Mouse (Mus musculus) small intestine, adult 2 months (tissue): Measurements from ENCODE around the gene Vgll4. TPM values are rescaled to one million over a fixed set of nuclear protein-coding genes. Genes with fewer than 3 reads are reported as not detected.
A peak's percentile ranks its signal among the peaks of the same experiment; 100 is the strongest.
"Not testable (repeated sequence)": the region's sequence is repeated elsewhere in the genome, so short reads cannot be mapped to it uniquely, and the experiment has no call there.

Source experiments
- H3K27ac ChIP-seq: fragments of 200-500 bp; 2 replicates; pipeline ENCODE4 v1.5.1; 2012; ENCODE audit warnings: low read depth, low read length, control low read depth, inconsistent platforms; ENCODE audit not compliant: insufficient read depth
- H3K27me3 ChIP-seq: fragments of 200-500 bp; 2 replicates; pipeline ENCODE4 v1.6.1; 2012; ENCODE audit warnings: mild to moderate bottlenecking, moderate library complexity, low read length, inconsistent platforms; ENCODE audit not compliant: control insufficient read depth, insufficient read depth
- H3K36me3 ChIP-seq: fragments of 200-500 bp; 2 replicates; pipeline ENCODE4 v1.6.1; 2012; ENCODE audit warnings: mild to moderate bottlenecking, low read length, control low read depth, inconsistent platforms; ENCODE audit not compliant: control insufficient read depth, insufficient read depth
- H3K4me1 ChIP-seq: fragments of 200-500 bp; 2 replicates; pipeline ENCODE4 v1.6.1; 2012; ENCODE audit warnings: low read length, inconsistent platforms, mixed read lengths; ENCODE audit not compliant: control insufficient read depth, insufficient read depth, insufficient read length
- H3K4me3 ChIP-seq: fragments of 200-500 bp; 2 replicates; pipeline ENCODE4 v1.5.1; 2012; ENCODE audit warnings: low read depth, mild to moderate bottlenecking, control low read depth, inconsistent platforms, low read length, moderate library complexity
- CTCF ChIP-seq: fragments of 200-500 bp; IDR thresholded peaks from 2 replicates; pipeline ENCODE4 v1.5.1; 2012; ENCODE audit warnings: low read depth, mild to moderate bottlenecking, control low read depth, inconsistent platforms, low read length, moderate library complexity, mixed read lengths; ENCODE audit not compliant: insufficient replicate concordance, insufficient read length; ENCODE audit errors: extremely low read depth
- POLR2A ChIP-seq: fragments of 200-500 bp; IDR thresholded peaks from 2 replicates; pipeline ENCODE4 v1.6.1; 2012; ENCODE audit warnings: low read depth, mild to moderate bottlenecking, control low read depth, inconsistent platforms, low read length, moderate library complexity
- WGBS: fragments of 180-500 bp; shearing (Covaris S2); methylation state at CpG from one replicate; pipeline ENCODE4 v1.1.7; 2018; 5-methylcytosine and 5-hydroxymethylcytosine counted together
- polyA plus RNA-seq: library from polyadenylated mRNA; depleted of rRNA; stranded (reverse); fragments of >200 nt; gene quantifications from 2 replicates; pipeline ENCODE4 v1.2.3, GENCODE M21; 2012

Vgll4 gene
- polyA plus RNA-seq, 1 experiment, result 48.1 TPM

DNA sequence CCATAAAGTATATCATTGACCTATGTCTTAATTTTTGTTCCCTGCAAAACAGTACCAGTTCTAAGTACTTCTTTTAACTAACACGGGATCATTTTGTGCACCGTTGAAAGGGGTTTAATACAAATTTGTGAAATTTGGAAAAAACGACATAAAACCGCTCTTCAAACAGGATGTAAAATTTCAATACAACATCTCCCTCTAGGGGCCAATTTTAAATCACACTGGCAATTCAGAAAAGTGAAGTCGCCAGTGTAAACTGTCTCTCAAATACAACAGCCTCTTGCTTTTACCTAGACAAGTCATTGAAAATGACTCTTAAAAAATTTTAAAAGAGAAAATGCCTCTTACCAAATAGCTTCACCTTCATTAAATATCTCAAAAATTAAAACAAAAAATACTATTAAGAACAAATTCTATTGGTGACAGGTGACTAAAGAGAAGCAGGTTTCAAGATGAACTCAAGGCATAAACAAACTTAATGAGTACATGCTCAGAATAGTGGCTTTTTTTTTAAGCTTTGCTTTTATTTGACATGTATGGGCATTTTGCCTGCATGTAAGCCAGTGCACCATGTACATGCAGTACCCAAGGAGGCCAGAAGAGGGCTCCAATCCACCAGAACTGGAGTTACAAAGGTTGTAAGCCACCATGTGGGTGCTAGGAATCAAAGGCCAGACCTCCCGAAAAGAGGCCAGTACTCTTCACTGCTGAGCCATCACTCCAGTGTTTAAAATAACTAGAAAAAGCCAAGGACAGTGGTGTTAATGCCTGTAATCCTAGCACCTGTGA, 43.2 kb downstream of the Vgll4 start:
- Histone ChIP-seq H3K27me3 (no peaks in the 10 kb centered on the region), H3K36me3 (no peaks in the 10 kb centered on the region), H3K4me3 (no peak overlapping the region), H3K4me1 (peaks cover 9% of the 10 kb centered on the region; the same call in 1 of the 2 replicates), H3K27ac (no peak overlapping the region)
- 53% methylated on average over 6 of the region's 6 CpGs for WGBS
- peak; percentile 57; the same call in 1 of the 2 replicates for TF ChIP-seq CTCF
- TF ChIP-seq POLR2A, result no peak

DNA sequence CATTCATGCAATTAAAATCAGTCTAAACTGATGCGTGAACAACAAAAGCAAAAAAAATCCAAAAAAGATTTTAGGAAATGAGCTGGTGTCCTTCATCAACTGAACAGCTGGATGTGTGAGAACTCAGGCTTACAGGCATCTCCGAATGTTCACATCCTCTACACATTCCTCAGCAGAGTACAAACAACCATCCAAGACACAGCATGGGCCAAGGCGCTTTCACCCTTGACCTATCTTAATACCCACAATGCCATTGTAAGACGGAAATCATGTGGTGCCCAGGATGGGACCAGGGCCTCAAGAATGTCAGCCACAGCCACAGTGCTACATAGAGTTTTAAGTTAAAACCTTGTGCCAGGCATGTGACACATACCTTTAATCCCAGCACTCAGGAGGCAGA, 44.6 kb downstream of the Vgll4 start:
- Histone ChIP-seq H3K4me1 (peaks cover 3% of the 10 kb centered on the region; the same call in 1 of the 2 replicates), H3K36me3 (no peaks in the 10 kb centered on the region), H3K27me3 (no peaks in the 10 kb centered on the region), H3K27ac (no peak overlapping the region), H3K4me3 (no peak overlapping the region)
- TF ChIP-seq POLR2A (no peak), CTCF (no peak)
- 86% methylated on average over 4 of the region's 4 CpGs for WGBS

DNA sequence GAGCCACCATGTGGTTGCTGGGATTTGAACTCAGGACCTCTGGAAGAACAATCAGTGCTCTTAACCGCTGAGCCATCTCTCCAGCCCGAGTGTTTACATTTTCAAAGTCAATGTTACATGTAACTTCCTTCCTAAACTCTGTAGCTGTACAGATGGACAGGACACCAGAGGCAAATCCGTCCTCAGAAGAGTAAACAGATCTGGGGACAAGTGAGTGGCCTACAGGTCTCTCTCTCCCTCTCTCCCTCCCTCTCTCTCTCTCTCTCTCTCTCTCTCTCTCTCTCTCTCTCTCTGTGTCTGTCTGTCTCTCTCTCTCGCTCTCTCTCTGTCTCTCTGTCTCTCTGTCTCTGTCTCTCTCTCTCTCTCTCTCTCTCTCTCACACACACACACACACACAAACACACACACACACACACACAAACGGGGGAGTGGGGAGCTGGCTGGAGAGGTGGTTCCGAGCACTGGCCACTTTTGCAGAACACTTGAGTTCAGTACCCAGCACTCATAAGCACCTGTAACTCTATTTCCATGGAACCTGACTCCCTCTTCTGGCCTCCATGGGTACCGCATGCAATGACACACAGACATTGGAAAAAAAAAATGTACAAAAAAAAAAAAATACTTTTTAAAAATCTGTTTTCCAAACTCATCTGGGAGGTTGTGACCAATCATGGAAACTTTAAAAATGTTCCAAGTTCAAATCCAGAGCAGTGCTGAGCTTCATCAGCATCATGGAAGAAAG, 47.3 kb downstream of the Vgll4 start:
- H3K27ac ChIP-seq, H3K27me3 ChIP-seq, H3K4me3 ChIP-seq, H3K36me3 ChIP-seq: not testable (repeated sequence)
- WGBS, result 60% methylated on average over 7 of the region's 7 CpGs
- peaks cover 23% of the 10 kb centered on the region for H3K4me1 ChIP-seq
- peak; percentile 33; the same call in 1 of the 2 replicates for TF ChIP-seq CTCF

DNA sequence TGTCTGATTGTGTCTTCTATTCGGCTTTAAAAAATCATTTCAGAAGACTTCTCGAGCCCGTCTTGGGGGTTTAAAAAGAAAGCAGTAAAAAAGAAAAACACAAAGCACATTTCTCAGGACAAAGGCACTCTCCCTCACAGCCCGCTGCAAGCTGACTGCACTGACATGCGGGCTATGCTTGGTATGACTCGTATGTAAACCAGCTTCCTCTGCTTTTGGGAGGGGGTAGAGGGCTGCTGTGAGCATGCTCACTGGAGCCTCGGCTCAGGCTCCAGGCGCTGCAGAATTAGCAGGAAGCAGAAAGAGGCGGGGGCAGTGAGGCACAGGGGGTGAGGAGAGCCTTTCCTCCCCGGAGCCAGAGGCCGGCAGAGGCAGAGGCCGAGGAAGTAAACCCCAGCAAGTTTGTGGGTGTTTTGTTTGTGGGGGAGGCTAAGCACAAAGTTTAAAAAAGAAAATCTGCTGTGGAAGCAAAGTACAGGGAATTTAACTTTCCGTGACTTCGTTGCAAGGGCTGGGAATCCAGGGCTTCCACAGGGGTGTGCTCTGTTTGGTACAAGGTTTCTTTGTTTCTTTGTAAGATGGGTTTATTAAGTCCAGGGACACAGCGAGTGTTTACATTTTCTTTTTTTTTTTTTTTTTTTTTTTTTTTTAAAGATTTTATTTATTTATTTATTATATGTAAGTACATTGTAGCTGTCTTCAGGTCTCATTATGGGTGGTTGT, 48.0 kb downstream of the Vgll4 start:
- TF ChIP-seq CTCF (no peak), POLR2A (peak; percentile 84; the same call in 1 of the 2 replicates)
- WGBS, result 4% methylated on average over 15 of the region's 15 CpGs
- Histone ChIP-seq H3K27ac (peak overlapping the region; percentile 76), H3K4me1 (peaks cover 28% of the 10 kb centered on the region), H3K27me3 (no peaks in the 10 kb centered on the region), H3K36me3 (no peaks in the 10 kb centered on the region), H3K4me3 (peak overlapping the region; percentile 33)

DNA sequence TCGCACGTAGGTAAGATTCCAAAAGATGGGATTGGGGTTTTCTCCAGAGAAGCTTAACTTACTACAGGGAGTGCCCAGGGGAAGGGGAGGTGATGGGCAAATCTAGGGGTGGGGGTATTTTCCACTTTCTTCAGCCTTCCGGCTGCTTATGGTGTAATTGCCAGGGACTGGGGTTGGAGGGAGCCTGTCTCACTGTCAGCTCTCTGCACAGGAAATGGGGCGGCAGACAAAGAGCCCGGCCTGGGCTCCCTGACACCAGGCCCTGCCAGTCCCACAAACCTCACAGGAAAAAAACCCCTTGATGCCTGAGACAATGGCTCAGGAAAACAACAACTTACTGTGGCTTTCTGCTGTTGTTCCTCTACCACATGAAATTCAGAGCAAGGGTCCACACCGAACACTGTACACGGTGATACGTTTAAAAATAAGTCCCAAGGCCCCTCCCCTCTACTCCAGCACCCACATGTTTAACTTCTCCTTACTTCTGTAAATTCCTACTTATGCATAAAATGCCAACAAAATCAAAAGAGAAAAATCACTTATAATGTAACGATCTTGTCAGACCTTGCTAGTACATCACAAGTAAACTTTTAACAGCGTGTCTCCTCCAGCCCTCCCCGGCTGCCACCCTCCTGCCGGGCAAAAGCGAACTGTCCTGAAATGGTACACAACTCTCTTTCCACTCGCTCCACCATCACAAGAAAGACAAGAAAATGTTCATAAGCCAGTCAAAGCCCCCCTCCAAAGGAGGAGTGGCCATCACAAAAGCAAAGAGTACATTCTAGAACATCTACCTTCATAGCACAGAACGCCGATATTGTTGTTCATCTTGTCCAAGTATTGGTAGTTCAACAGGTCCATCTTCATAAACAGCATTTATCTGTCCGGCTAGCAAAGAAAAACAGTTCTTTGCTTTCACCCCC, 49.0 kb downstream of the Vgll4 start:
- H3K4me3 ChIP-seq, result peak overlapping the region; percentile 70
- peak overlapping the region; percentile 76 for H3K27ac ChIP-seq
- WGBS, result 8% methylated on average over 17 of the region's 17 CpGs
- no peak for TF ChIP-seq CTCF
- peak; percentile 20; the same call in 1 of the 2 replicates for TF ChIP-seq POLR2A
- H3K27me3 ChIP-seq, result no peaks in the 10 kb centered on the region
- H3K4me1 ChIP-seq, result peaks cover 33% of the 10 kb centered on the region
- no peaks in the 10 kb centered on the region for H3K36me3 ChIP-seq

DNA sequence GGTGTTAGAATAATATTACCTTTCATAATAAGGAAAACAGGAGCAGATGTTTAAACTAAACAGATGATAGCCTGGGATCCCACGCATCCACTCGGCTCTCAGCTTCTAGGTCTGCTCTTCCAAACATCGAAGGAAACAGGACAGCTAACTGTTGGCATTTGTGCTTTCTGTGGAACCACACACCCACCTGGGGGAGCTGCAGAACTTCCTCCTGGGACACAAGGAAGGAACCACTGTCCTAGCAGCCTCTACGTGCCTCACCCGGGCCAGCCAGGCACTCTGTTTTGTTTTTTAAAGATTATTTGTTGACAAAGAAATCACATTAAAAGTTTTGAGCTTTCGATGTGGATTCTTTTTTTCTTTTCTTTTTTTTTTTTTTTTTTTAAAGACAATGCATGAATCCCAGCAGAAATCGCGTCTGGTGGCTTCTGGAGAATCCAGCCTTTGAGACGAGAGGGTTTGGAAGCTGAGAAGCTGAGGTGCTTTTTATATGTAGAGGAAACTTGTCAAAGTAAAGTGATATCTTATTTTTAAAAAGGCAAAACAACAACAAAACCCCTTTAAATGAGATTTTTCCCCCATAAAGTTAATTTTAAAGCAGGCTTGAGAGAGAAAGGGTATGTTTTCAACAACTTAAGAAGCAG, 50.0 kb downstream of the Vgll4 start:
- H3K27ac ChIP-seq, result peak overlapping the region; percentile 76
- H3K4me1 ChIP-seq, result peaks cover 39% of the 10 kb centered on the region
- peak overlapping the region; percentile 70 for H3K4me3 ChIP-seq
- WGBS, result 9% methylated on average over 9 of the region's 9 CpGs
- no peaks in the 10 kb centered on the region for H3K27me3 ChIP-seq
- H3K36me3 ChIP-seq, result no peaks in the 10 kb centered on the region
- no peak for TF ChIP-seq CTCF
- TF ChIP-seq POLR2A, result no peak; the same call in 1 of the 2 replicates
